Mouse (Mus musculus) testis, adult 2 months (tissue): Measurements from ENCODE around the gene Hadh.

Source experiments
- CTCF ChIP-seq: fragments of 200-500 bp; IDR thresholded peaks from 2 replicates; pipeline ENCODE4 v1.5.1; 2012; ENCODE audit warnings: low read depth, mild to moderate bottlenecking, inconsistent platforms, low read length, moderate library complexity; ENCODE audit not compliant: control insufficient read depth, insufficient read depth, insufficient replicate concordance
- POLR2A ChIP-seq: fragments of 200-500 bp; IDR thresholded peaks from 2 replicates; pipeline ENCODE4 v1.6.1; 2012; ENCODE audit warnings: low read depth, mild to moderate bottlenecking, inconsistent platforms, low read length, moderate library complexity; ENCODE audit not compliant: control insufficient read depth

- TF ChIP-seq CTCF (no peak), POLR2A (no peak)
Measured at GRCm38 (mm10) chr3:131218636-131219390, 53.1 kb downstream of the Hadh start.
